Mouse (Mus musculus) kidney, adult 2 months (tissue): ENCODE measurements around the gene Ripor3.
"Not testable (repeated sequence)": the region's sequence is repeated elsewhere in the genome, so short reads cannot be mapped to it uniquely, and the experiment has no call there.

Source experiments
- CTCF ChIP-seq: fragments of 200-500 bp; conservative IDR thresholded peaks from 2 replicates; pipeline ENCODE4 v1.5.1; 2011; ENCODE audit warnings: low read depth, mild to moderate bottlenecking, control low read depth, low read length, moderate library complexity, mixed read lengths; ENCODE audit not compliant: insufficient read depth, insufficient read length
- POLR2A ChIP-seq: fragments of 200-500 bp; IDR thresholded peaks from one replicate; pipeline ENCODE4 v1.6.1; 2011; ENCODE audit warnings: low read depth, low read length, control low read depth

GRCm38 (mm10) chr2:168057876-168058275 is 47.5 kb upstream of the Ripor3 start:
- TF ChIP-seq POLR2A, CTCF: not testable (repeated sequence)
